Mouse (Mus musculus) hindbrain, embryonic 16.5 days (tissue): ENCODE results near the gene Eef1b2. TPM values are rescaled to one million over a fixed set of nuclear protein-coding genes. Genes with fewer than 3 reads are reported as not detected.
A peak's percentile ranks its signal among the peaks of the same experiment; 100 is the strongest.
"Not testable (repeated sequence)": the region's sequence is repeated elsewhere in the genome, so short reads cannot be mapped to it uniquely, and the experiment has no call there.

ENCODE experiments used
- ATAC-seq: fragments of 200-750 bp; cut with Nextera tagmentation; 2 replicates; pipeline ENCODE4 v1.8.0; 2017; ENCODE audit warnings: moderate TSS enrichment, moderate library complexity
- H3K27ac ChIP-seq: fragments of 300-500 bp; sonication (generic); 2 replicates; pipeline ENCODE4 v1.5.1; 2014; ENCODE audit warnings: low read depth, mild to moderate bottlenecking, control low read depth, low read length, moderate library complexity
- H3K27me3 ChIP-seq: fragments of 300-500 bp; sonication (generic); replicated peaks from 2 replicates; pipeline ENCODE4 v1.6.1; 2014; ENCODE audit warnings: low read length; ENCODE audit not compliant: control insufficient read depth, insufficient read depth
- H3K36me3 ChIP-seq: fragments of 300-500 bp; sonication (generic); 2 replicates; pipeline ENCODE4 v1.6.1; 2014; ENCODE audit warnings: mild to moderate bottlenecking, low read length, moderate library complexity, mixed read lengths; ENCODE audit not compliant: control insufficient read depth, insufficient read depth
- H3K4me1 ChIP-seq: fragments of 300-500 bp; sonication (generic); 2 replicates; pipeline ENCODE4 v1.6.1; 2014; ENCODE audit warnings: low read depth, low read length; ENCODE audit not compliant: control insufficient read depth, insufficient read depth
- H3K4me2 ChIP-seq: fragments of 300-500 bp; sonication (generic); 2 replicates; pipeline ENCODE4 v1.6.1; 2014; ENCODE audit warnings: mild to moderate bottlenecking, low read length, control low read depth, moderate library complexity
- H3K4me3 ChIP-seq: fragments of 300-500 bp; sonication (generic); 2 replicates; pipeline ENCODE4 v1.5.1; 2014; ENCODE audit warnings: mild to moderate bottlenecking, low read length, control low read depth, moderate library complexity
- H3K9ac ChIP-seq: fragments of 300-500 bp; sonication (generic); 2 replicates; pipeline ENCODE4 v1.6.1; 2014; ENCODE audit warnings: low read depth, mild to moderate bottlenecking, control low read depth, low read length, moderate library complexity
- H3K9me3 ChIP-seq: fragments of 300-500 bp; sonication (generic); 2 replicates; pipeline ENCODE4 v1.6.1; 2014; ENCODE audit warnings: mild to moderate bottlenecking, low read length, moderate library complexity; ENCODE audit not compliant: control insufficient read depth
- WGBS: fragments of 180-500 bp; shearing (Covaris S2); extraction: QIAGEN DNeasy Blood & Tissue Kit; methylation state at CpG from one replicate; pipeline ENCODE4 v1.1.7; 2014; 5-methylcytosine and 5-hydroxymethylcytosine counted together
- polyA plus RNA-seq: library from polyadenylated mRNA; unstranded; fragments of >200 nt; fragmentation: Nextera tagmentation; extraction: Ambion mirVana; gene quantifications from 2 replicates; pipeline ENCODE4 v1.2.1, GENCODE M21; 2015

Eef1b2 gene
- 433 and 454 TPM in 2 replicates for polyA plus RNA-seq

DNA sequence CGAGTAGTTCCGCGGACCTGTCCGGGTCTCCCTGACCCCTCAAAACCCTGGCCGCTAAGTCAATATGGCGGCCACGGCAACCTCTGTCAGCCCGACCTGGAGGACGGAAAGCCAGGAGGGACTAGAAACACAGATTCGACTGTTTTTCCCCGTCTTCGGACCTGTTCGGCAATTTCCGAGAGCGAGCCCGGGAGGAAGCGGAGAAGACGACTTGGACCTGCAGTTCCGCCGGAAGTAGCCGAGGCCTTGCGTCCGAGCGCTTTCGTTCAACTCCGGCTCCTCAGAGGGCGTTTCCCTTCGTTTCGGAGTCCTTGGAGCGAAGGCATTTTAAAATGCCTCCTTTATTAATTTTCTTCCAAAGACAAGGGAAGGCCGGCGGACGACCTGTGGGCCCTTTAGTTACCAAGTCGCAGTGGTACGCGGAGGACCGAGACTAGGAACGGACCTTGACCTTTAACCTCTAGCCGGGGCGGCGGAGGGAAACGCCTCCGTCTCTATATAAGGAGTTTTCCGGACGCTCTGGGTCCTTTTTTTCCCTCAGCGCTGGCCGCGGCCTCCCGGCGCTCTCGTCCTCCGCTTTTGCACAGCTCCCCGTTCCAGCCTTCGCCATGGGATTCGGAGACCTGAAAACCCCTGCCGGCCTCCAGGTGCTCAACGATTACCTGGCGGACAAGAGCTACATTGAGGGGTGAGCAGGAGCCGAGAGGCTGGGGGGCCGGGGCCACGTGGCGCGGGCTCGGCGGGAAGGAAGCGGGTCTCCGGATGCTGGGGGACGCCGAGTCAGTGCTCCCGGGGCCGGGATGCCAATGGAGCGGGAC, at the start of gene Eef1b2, which contains the start of gene Ndufs1:
TSS of gene Eef1b2 (plus strand) at position 222 of the 818 bp plus-strand sequence.
TSS of gene Ndufs1 (minus strand) at position 230 of the 818 bp plus-strand sequence.
- Histone ChIP-seq H3K36me3 (peaks cover 8% of the 10 kb centered on the region), H3K4me2 (peak within 1 kb of the TSS; percentile 92), H3K4me3 (peak within 1 kb of the TSS; percentile 71), H3K9me3 (no peaks in the 10 kb centered on the region), H3K27ac (peak within 1 kb of the TSS; percentile 90), H3K9ac (peak within 1 kb of the TSS; percentile 85), H3K27me3 (no peaks in the 10 kb centered on the region), H3K4me1 (peaks cover 23% of the 10 kb centered on the region)
- WGBS, result under 1% methylated on average over 72 of the region's 72 CpGs
- peak; percentile 91 for ATAC-seq

DNA sequence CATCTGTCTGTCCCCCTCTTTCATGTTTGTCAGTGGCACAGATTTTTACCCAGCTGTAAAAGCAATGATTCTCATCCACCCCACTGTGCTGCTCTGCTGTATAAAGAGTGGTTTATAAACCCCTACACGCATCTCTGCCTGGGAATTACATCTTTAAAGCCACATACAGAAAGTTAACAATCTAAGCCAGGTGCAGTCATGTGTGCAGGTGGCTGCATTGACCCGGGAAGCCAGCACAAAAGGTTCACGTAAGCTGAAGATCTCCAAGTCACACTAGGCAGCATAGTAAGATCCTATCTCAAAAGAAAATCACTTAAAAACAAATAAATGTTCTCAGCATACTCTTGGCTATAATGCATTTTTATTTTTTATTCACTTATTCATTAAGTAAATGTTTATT, 47.4 kb upstream of the Eef1b2 start:
- no peaks in the 10 kb centered on the region for H3K9me3 ChIP-seq
- no peak for ATAC-seq
- no peaks in the 10 kb centered on the region for H3K4me1 ChIP-seq
- no peak overlapping the region; the same call in 1 of the 2 replicates for H3K4me2 ChIP-seq
- WGBS, result 36% methylated on average over 3 of the region's 3 CpGs
- H3K36me3 ChIP-seq, result no peaks in the 10 kb centered on the region
- no peak overlapping the region for H3K27ac ChIP-seq
- H3K9ac ChIP-seq, result no peak overlapping the region
- no peaks in the 10 kb centered on the region for H3K27me3 ChIP-seq
- no peak overlapping the region for H3K4me3 ChIP-seq

DNA sequence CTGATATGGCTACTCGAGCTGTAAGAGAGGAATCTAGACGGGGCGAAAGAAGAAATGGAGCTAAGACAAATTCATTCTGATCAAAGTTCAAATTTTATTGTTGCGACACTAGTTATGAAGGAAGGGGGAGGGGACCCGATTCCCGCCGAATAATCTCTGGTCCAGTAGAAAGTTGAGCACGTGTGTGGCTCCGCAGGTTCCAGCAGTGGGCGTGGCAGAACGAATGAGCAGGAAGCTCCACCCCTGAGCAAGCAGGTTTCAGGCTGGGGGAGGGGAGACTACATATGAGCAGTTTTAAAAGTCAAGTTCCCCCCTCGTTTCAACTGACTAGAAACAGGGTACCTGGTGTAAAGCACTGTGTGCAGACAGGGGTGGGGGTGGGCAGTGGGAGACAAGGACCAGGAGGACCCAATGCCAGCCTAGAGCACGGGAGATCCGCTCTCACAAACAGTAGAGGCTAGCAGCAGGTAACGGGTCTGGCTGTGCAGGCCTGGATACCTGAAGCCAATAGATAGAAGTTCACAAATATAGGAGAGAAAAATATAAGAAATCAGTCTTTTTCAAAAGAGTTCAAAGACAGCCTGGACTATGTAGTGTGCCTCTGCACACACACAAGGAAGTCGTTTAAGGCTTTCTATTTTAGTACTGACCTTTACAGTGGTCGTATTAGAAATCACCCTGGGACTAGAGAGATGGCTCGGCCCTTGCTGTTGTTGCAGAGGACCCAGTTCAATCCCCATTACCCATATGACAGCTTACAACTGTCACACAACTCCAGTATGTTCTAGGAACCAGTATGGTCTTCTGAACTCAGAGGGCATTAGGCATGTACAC, 46.6 kb upstream of the Eef1b2 start:
- Histone ChIP-seq H3K4me3 (peak overlapping the region; percentile 16), H3K9ac (no peak overlapping the region), H3K4me2 (peak overlapping the region; percentile 46), H3K27me3 (no peaks in the 10 kb centered on the region), H3K27ac (no peak overlapping the region), H3K36me3 (no peaks in the 10 kb centered on the region), H3K4me1 (no peaks in the 10 kb centered on the region), H3K9me3 (no peaks in the 10 kb centered on the region)
- peak; percentile 72; the same call in 1 of the 2 replicates for ATAC-seq
- 21% methylated on average over 18 of the region's 18 CpGs for WGBS

DNA sequence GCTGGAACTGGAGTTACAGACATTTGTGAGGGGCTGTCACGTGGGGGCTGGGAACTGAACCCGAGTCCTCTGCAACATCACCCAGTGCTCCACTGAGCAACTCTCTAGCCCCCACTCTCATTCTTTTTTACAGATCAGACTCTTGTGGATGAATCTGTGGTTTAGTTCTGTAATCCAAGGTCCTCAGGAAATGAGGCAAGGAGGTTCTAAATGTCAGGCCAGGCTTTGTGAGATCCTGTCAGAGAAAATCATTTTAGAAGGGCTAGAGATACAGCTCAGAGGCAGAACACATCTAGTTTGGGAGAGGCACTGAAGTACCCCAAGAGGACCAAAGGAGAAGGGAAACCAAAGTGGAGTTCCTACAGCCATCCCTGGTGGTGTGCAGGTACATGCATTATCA, 45.7 kb upstream of the Eef1b2 start:
- Histone ChIP-seq H3K9ac (no peak overlapping the region), H3K27me3 (no peaks in the 10 kb centered on the region), H3K9me3 (no peaks in the 10 kb centered on the region), H3K4me2 (no peak overlapping the region), H3K27ac (no peak overlapping the region), H3K4me1 (no peaks in the 10 kb centered on the region), H3K4me3 (no peak overlapping the region), H3K36me3 (no peaks in the 10 kb centered on the region)
- 88% methylated on average over 2 of the region's 2 CpGs for WGBS
- no peak for ATAC-seq

DNA sequence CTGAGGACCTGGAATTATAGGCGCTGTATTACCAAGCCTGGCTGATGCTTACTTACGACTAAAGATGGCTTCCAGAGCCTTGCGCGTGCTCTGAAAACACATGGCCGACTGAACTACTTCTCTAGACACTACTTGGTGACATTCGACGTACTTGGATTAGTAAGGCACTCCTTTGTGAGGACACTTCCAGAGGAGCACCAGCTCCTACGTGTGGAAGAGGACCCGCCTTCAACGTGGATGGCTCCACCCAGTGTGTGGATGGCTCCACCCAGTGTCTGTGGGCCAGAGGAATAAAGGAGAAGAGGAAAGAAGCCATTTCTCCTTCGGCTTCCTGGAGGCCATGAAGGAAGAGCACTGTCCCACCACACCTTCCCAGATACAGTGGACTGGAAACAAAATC, 44.9 kb upstream of the Eef1b2 start:
- Histone ChIP-seq H3K9me3 (no peaks in the 10 kb centered on the region), H3K27me3 (no peaks in the 10 kb centered on the region), H3K4me1 (no peaks in the 10 kb centered on the region), H3K36me3 (no peaks in the 10 kb centered on the region), H3K4me2 (no peak overlapping the region), H3K9ac (no peak overlapping the region), H3K27ac (no peak overlapping the region), H3K4me3 (no peak overlapping the region)
- no peak for ATAC-seq
- 93% methylated on average over 11 of the region's 11 CpGs for WGBS

DNA sequence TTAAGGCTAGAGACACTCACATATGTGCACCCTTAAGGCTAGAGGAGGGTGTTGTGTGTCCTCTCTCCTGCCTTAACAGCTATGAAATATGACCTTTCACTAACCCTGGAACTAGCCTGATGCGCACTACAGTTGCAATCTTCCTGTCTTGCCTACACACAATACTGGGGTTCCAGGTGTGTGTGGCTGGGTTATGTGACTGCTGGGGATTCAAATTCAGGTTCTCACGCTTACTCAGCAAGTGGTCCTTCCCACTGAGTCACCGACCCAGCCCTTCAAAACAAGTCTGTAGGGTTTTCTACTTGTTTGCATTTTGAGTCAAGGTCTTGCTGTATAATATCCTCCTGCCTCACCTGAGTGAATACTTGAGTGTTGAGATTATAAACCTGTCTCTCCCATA, 42.1 kb upstream of the Eef1b2 start:
- no peaks in the 10 kb centered on the region for H3K4me1 ChIP-seq
- peaks cover 4% of the 10 kb centered on the region; the same call in 1 of the 2 replicates for H3K36me3 ChIP-seq
- no peak overlapping the region for H3K4me2 ChIP-seq
- no peak overlapping the region for H3K4me3 ChIP-seq
- H3K9ac ChIP-seq, result no peak overlapping the region
- 81% methylated on average over 3 of the region's 3 CpGs for WGBS
- H3K27ac ChIP-seq, result no peak overlapping the region
- no peak for ATAC-seq
- no peaks in the 10 kb centered on the region for H3K27me3 ChIP-seq
- no peaks in the 10 kb centered on the region for H3K9me3 ChIP-seq

DNA sequence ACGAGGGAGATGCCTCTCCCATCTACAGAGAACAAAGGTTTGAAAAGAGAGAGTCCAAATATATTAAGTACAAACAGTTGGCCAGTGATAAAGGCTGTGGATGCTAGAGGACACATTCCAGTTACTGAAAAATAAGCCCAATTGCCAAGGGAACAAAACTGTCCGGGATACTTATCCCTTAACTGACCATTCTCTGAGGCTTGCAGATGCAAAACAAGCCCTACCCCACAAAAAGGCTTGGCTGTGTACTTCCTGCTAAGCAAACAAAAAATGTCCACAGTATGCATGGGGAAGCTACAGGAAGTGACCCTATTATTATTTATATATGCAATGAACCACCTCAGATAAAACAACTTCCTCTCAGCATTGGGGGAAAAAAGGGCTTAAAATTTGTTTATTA, 38.7 kb upstream of the Eef1b2 start:
- Histone ChIP-seq H3K36me3 (peaks cover 6% of the 10 kb centered on the region; the same call in 1 of the 2 replicates), H3K9ac (no peak overlapping the region), H3K4me3 (no peak overlapping the region), H3K27ac (no peak overlapping the region), H3K4me2 (no peak overlapping the region), H3K27me3 (no peaks in the 10 kb centered on the region), H3K9me3 (no peaks in the 10 kb centered on the region), H3K4me1 (no peaks in the 10 kb centered on the region)
- no peak for ATAC-seq
- 83% methylated on average over 2 of the region's 2 CpGs for WGBS

DNA sequence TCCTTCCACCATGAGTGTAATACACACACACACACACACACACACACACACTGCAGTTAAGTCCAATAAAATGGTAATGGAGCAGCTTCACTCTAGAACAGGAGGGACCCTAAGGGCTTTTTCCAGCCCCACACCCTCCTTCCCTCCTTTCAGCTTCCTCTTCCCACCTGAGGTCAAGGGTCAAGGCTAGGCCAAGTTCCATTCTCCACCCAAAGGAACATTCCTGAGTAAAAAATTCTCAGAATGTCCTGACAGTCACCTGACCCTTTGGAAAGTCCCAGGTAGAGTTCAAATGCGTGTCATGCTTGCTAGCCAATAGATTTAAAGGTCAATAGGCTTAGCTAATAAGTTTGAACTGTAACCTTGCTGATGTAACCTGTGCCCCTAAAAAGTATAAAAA, 38.0 kb upstream of the Eef1b2 start:
- not testable (repeated sequence) for H3K4me2 ChIP-seq, H3K4me3 ChIP-seq
- 89% methylated on average over 1 of the region's 1 CpGs for WGBS

DNA sequence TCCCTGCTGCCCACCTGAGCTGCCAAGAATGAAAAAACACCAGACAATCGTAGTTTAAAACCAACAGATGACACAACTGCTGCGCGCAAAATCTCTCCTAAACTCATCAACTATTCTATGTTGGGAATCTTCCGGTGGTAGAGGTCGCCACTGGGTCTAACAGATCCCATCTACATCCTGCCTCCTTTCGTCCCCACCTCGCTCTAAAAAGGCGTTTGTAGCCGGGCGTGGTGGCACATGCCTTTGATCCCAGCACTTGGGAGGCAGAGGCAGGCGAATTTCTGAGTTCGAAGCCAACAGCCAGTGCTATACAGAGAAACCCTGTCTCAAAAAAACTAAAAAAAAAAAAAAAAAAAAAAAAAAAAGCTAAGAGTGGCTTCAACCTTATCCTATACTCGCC, 36.4 kb upstream of the Eef1b2 start:
- no peak overlapping the region for H3K4me3 ChIP-seq
- WGBS, result 95% methylated on average over 13 of the region's 13 CpGs
- H3K27ac ChIP-seq, result no peak overlapping the region
- no peaks in the 10 kb centered on the region for H3K9me3 ChIP-seq
- no peak overlapping the region for H3K9ac ChIP-seq
- no peak for ATAC-seq
- H3K4me1 ChIP-seq, result no peaks in the 10 kb centered on the region
- H3K27me3 ChIP-seq, result no peaks in the 10 kb centered on the region
- no peak overlapping the region for H3K4me2 ChIP-seq
- H3K36me3 ChIP-seq, result peaks cover 10% of the 10 kb centered on the region

More for the DNA sequence above, 38.0 kb upstream of the Eef1b2 start:
- not testable (repeated sequence) for H3K4me1 ChIP-seq, ATAC-seq, H3K27ac ChIP-seq, H3K9ac ChIP-seq, H3K27me3 ChIP-seq, H3K9me3 ChIP-seq, H3K36me3 ChIP-seq
